Mouse (Mus musculus) left cerebral cortex, postnatal 4 days (tissue): ENCODE measurements around the gene Cyp2s1. TPM values are rescaled to one million over a fixed set of nuclear protein-coding genes. Genes with fewer than 3 reads are reported as not detected.

Experiments
- DNase-seq: peaks from one replicate; pipeline ENCODE4 v3.0.0-alpha.2; 2022
- intact Hi-C: fragments of 180-260 bp; cut with DNase I; formaldehyde crosslinking; loops from one replicate; pipeline ENCODE4 v1.15.1; 2025
- total RNA-seq, 2 experiments: library from RNA; stranded (reverse); gene quantifications; 2 replicates each; pipeline ENCODE4 v1.2.3; 2021

Gene Cyp2s1
- 1 to 10 TPM; 2.4 to 3.5 TPM for total RNA-seq

DNA sequence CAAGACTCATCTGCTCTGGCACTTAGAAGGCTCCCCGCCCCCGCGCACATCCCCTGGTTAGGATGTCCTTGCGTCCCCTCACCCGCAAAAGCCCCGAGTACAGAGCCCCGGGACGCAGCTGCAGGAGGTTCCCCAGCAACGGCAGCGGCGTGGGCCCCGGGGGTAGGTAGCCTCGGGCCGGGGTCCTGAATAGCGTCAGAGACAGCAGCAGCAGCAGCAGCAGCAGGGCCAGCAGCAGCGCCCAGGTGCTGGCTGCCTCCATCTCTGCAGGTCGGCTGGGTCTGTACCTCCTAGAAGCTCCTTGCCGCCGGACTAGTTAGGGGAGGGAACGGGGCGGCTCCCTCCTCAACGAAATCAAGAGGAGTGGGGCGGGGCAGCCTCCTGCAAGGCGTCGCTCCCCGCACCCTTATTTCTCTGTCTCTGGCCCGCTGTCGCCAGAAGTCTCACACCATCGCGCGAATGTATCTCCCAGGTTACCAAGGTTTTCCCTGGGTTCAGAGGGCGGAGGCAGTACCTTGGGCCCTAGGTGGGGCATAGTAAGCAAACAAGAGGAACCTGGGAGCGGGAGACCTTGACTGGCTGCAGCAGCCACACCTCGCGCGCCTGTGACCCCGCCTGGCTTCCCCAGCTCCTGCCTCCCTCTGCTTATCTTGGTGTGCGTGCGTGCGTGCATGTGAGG, at the start of gene Cyp2s1:
TSS of gene Cyp2s1 (minus strand) at position 673 of the 679 bp plus-strand sequence.
- intact Hi-C loops = no loop called here
- no peak for DNase-seq

DNA sequence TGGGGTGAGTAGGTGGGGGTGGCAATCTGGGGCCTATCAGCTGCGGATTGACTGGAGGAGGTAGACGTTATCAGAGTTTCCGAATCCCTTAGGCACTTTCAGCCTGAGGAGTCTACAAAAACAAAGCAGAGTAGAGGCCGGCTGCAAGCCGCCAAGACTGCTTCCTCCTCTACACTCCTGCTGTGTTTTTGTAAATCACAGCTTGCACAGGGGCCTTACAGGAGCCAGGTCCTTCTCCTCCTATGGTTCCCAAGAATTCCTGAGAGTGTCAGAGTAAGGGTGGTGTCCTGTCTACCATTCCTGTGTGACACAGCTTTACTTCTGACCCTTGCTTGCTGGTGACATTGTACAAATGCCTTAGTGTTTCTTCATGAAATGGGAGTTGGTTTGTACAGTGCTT, 48.1 kb upstream of the Cyp2s1 start:
- no peak for DNase-seq
- intact Hi-C loops = no loop called here

DNA sequence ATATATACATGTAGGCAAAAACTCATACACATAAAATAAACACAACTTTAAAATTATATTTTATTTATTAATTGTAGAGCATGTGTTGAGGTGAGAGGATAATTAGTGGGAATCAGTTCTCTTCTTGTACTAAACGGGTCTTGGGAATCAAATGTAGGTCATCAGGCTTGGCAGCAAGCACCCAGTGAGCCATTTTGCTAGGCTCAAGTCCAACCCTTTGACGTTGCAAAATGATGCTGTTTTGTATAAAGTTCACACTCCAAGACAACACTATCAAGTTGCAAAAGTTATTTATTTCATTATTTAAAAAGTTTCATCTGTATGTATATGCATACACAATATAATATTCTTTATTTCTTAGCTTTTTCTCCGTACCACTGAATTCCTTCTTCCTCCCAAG, 47.0 kb upstream of the Cyp2s1 start:
- intact Hi-C loops = no loop called here
- DNase-seq = no peak

DNA sequence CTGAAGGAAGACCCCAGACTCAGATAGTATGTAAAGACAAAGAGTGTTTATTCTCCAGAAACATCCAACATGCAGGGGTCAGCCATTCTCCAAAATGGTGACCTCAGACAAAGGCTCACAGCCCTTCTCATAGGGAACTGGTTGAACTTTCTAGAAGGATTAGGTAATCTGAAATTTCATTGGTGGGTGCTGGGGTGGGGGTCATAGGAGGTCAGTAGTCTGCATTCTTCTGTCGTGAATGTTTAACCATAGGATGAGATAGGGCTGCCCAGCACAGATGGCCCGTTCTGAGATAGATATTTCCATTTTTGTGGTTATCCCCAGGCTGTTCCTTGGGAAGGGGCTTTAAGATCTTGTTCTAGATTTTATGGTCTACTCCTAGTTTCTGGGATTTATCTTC, 45.7 kb upstream of the Cyp2s1 start:
- intact Hi-C loops = no loop called here
- no peak for DNase-seq

DNA sequence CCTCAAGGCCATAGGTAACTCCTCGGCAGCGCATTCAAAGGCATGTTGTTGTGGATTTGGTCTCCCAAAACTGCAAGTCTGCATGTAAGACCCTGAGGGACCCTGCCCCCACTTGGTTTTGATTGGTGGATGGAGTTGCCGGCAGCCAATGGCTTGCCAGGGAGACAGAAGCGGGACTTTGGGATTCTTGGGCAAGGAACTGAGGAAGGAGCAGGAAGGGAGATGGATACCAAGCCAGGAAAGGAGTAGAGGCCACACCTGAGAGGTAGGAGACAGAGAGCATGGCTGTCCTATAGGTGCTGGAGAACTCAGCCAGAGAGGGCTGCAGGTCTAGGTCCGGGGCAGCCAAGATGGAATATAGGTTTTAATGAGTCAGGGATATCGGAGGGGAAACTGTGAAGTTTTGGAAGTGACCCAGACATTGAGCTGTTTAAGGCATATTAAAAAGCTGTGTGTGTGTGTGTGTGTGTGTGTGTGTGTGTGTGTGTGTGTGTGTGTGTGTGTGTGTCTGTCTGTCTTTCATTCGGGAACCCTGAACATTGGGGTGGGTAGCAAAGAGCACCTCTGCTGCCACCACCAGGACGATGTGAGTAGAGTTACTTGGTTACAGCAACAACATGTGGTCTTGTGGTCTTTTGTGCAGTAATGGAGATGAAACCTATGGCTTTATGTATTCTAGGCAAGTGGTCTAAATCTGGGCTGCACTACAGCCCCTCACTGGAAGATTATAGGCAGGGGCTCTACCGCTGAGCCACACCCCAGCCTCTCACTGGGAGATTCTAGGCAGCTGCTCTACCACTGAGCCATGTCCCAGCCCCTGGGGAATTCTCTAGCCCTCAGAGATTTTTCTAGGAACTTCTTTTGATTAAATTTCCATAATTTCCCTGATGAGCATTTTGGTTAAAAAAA, 43.5 kb upstream of the Cyp2s1 start:
- DNase-seq = no peak
- intact Hi-C loops = no loop called here

DNA sequence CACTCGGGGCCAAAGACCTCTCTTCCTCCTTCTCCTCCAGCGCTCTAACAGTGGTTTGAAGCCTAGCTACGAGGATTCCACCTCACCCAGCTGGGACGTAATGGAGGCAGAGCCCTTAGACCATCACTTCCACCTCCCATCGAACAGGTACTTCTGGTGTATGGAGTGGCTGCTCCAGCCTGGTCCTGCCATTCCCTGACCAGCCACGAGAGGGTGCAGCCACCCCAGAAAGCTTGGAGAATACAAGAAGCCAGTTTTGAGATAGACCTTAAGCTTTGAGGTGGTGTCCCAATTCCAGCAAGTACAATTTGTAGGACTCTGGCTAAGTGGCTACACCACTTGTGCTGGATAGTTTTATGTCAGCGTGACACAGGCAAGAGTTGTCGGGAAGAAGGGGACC, 38.4 kb upstream of the Cyp2s1 start:
- peak; percentile 42 for DNase-seq
- intact Hi-C loops = no loop called here

DNA sequence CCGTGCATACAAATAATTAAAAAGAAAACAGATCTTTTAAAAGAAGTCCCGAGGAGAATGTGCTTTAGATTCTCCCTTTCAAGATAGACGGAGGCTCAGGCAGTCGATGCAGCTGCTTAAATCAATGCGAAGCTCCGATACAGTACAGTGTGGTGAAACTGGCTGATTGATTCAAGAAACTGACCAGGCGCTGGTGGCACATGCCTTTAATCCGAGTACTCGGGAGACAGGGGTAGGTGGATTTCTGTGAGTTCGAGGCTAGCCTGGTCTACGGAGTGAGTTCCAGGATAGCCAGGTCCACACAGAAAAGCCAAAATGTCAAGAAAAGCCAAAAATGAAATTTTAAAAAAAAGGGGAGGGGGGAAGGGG, 31.7 kb upstream of the Cyp2s1 start:
- peak; percentile 3 for DNase-seq
- intact Hi-C loops = no loop called here

DNA sequence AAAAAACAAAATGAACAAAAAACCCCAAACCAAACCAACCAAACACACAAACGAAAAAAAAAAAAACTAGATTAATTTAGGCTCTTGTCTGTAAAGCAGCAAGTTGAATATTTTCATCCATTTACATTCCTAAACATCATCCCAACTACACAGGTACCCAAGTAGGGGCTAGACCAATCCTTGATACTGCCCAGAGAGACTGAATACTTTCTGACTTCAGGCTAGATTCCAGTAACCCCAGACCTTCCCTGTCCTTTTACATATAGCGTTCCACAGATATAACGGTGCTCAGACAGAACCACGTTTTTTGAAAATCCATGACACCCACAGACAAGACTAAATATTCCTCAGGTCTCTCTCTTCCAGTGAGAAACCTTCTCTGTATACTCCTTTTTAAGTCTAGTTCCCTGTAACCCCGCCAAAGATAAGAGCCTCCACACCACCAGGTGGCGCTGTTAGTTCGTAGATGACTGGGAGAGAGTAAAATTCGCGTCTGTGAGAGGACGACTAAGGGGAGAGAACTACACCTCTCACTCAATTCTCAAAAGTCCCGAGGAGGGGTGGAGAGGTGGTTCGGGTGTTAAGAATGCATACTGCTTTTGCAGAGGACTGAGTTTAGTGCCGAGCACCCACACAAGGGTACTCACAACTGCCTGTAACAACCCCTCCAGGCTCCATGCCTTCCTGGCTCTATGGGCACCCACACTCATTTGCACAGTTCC, 31.2 kb upstream of the Cyp2s1 start:
- DNase-seq = peak; percentile 84
- intact Hi-C loops = no loop called here

DNA sequence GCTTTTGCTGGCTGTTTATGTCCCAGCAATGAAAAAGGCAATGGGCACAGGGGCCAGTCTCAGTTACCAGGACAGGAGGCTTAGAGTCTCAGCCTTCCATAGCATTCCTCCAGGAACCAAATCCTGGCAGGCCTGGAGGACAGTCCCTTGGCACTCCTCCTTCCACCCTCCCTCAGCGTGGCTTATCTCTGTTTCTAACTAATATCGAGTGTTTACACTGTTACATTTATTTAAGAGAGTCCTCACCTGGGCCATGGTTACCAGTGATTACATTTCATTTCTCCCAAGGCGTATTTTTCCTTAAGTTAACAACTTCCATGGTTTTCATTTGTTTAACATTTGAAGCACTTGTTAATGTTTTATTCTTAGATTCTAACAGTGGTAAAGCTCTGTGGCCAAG, 28.2 kb upstream of the Cyp2s1 start:
- intact Hi-C loops = no loop called here
- DNase-seq = no peak

DNA sequence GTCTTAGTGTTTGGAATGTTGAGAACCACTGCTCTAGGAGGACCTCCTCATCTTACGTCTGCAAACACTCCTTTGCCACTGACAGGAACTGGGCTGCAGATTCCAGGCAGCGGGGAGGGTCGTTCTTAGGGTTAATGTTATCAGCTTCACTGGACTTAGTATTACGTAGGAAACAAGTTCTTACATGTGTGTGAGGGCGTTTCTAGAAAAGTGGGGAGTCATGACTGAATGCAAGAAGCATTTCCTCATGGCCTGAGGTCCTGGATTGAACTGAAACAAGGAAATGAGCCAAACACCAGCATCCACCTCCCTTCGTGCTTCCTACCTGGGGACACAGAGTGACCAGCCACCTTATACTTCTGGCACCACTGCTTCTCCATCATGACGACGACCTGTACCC, 27.7 kb upstream of the Cyp2s1 start:
- no peak for DNase-seq
- intact Hi-C loops = no loop called here

DNA sequence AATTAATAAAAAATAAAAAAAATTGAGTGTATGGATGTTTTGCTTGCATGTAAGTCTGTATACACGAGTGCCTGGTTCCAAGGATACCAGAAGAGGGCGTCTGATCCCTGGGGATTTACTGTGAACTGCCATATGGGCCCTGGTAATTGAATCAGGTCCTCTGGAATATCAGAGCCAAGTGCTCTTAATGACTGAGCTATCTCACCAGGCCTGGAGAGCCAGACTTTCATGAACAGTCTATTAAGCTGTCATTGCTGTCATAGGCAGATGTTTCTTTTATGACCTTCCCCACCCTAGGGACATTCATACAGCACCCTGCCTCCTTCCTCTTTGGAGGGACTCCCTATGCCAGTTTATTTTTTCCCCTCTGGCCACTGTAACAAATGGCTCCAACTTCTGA, 26.8 kb upstream of the Cyp2s1 start:
- no peak for DNase-seq
- intact Hi-C loops = no loop called here

DNA sequence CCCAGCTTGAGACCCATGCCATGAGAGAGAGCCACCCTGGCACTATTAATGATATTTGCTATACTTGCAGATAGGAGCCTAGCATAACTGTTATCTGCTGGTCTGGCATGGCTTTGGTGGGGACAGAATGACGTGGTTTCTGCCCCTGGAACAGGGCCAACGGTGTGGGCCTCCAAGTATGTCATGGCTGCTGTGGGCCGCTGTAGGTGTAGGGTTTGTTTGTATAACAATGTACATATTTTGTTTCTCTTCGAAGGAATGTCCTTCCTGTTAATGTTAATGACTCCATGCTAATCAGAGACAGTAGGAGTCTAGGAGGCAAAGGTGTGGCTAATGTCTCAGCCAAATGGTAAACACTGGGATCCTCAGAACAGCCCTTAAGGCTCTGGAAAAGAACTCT, 24.2 kb upstream of the Cyp2s1 start:
- DNase-seq = no peak
- intact Hi-C loops = no loop called here

DNA sequence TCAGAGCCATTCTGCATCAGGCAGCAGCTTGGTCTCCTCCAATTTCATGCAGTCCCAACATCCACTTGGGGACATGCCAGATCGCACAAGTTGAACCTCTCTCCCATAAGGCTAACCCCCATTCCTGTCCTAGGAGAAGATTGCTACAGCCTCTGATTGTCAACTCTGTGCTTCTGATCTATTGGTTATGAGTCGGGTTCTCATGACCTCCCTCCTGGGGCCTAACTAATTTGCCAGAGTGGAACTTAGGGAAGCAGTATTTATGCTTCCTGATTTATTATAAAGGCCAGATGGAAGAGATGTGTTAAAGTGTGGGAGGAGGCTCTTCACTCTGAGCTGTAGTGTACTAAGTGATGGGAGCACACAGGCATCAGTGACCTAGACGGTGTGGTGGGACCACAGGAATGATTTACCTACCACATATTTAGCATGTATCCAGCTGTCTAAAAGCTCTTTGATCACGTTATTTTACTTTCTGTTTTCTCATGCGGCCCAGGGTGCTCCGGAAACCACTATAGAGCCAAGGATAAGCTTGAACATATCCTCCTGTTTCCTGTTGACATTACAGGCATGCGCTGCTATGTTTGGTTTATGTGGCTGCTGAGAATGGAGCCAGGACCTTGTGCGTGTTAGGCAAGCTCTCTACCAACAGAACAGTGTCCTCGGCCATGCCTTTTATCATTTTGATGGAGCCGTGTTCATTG, 18.6 kb upstream of the Cyp2s1 start:
- DNase-seq = no peak
- intact Hi-C loops = no loop called here

DNA sequence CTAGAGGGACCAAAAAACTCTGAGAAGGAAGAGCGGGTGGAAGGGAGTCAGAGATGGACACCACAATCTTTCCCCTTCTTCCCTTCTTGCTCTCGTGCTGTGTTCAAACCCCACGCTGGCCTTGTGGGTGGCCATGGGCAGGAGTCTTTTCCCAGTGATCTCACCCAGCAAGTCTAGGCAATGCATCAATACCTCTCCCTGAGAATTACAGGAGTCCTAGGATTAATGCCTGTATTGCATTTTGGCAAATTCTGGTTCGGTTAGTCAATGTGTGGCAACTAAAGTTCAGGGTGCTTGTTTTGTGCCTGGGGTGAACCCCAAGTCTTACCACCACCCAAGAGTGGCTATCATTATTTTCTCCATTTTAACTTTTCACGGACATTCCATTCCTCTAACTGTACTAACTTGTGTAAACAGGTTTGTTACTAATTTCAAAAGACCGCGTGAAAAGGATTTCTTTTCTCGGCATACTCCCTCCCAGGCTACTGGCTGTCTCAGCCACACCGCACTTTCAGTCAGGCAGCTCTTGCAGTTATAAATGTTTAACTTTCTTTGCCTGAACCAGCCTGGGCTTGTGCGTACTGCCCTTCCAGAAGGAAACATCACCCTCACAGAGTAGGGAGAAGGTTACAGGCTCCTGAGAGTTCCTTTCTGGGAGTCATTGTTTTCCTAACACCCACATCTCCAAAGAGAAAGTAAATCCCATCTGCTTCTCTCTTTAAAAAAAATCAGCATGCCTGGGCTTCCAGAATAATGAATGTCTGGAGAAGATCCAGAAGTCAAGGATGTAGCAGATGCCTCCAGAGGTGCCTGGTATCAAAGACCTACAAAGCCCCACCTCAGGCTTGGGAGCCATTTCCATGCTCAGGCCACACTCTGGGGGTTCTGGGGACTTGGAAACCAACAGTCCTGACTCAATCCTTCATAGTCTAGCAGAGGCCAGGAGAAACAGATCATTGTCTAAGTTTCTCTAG, 15.1 kb upstream of the Cyp2s1 start:
- intact Hi-C loops = no loop called here

DNA sequence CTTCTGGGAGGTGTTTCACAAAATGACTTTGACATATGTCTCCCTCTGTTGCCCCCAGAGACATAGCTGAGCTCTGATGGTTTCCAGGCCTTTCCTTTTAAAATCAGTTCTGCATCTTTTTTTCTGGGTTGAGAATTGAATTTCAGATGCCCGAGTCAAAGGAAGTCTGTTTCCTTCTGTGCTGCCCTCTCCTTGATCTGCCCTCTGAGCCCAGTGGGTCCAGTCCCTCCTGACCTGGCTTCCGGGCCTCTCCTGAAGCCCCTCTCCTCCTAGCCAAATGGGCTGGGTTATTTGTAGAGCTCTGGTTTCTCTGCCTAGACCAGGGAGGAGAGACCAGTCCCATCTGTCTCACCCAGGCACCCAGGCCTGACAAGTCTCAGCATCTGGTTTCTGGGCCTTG, 13.5 kb upstream of the Cyp2s1 start:
- intact Hi-C loops = no loop called here
- DNase-seq = no peak

More for the DNA sequence above, 15.1 kb upstream of the Cyp2s1 start:
- DNase-seq = no peak

DNA sequence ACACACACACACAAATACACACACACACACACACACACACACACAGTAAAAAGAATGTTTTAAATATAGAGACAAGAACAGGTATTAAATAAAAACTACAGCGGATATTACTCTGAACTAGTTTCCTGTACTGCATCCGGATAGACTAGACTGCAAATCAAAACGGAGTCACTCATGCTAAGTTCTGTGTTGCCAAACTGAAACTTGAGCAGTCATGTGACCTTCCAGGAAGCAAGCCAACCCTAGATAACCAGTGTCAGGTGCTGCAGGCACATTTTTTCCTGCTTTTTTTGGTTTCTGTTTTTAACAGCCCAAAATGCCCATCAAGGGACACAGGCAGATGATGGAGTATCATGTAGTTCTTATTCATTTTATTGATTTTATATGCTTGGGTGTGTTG, 10.5 kb upstream of the Cyp2s1 start:
- DNase-seq = no peak
- intact Hi-C loops = no loop called here

DNA sequence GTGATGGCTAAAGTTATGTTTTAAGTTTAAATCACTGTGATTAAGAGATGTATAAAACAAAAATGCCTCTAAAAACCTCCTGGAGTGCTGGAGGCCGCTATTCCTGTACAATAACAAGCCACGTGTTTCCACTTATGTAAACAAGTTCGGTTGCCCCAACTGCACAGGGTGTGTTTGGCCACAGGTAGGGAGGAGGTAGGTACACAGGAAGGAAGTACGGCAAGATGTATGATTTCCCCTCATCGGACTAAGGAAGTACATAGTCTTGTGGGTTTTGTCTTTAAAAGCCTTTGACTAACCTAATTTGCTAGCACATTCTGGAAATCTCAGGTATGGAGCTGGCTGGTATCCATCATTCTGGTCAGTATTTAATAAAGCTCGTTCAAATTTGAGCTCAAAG, 9.3 kb upstream of the Cyp2s1 start:
- no peak for DNase-seq
- intact Hi-C loops = no loop called here

DNA sequence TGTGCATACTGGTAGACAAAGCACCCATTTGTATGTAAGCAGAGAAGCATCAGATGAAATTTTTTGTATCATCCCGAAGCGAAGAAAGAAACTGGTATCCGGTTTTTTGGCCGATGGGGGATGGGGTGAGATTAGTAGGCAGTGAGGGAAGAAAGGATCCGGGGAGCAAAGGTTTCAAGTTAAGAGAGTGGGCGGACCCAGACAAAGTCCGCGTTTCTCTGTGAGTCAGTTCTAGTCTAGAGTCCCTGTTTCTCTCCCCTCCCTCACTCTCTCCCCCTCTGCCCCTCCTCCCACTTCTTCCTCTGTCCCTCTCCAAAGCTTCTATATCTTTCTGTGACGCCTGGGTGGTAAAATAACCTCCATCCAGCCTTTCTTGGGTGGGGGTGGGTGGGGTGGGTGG, 8.3 kb upstream of the Cyp2s1 start:
- intact Hi-C loops = no loop called here

DNA sequence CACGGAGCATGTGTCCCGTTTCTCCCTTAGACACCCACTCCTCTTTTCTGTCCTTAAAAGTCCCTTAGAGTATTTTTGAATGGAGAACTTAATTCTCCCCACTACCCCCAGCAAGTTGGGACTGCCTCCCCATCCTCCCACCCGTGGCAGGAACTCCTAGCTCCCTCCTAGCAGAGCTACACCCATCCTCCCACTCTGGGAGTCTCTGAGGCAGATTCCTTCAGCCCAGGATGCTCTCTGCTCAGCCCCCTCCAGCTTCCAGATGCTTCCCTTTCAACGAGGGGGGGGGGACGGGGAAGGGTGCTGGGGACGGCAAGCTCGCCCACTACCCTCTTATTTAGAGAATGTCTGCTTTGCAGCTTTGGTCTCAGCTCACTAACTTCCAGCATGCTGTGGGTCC, 1.1 kb downstream of the Cyp2s1 start:
- no peak for DNase-seq
- intact Hi-C loops = no loop called here

More for the DNA sequence above, 8.3 kb upstream of the Cyp2s1 start:
- no peak for DNase-seq

DNA sequence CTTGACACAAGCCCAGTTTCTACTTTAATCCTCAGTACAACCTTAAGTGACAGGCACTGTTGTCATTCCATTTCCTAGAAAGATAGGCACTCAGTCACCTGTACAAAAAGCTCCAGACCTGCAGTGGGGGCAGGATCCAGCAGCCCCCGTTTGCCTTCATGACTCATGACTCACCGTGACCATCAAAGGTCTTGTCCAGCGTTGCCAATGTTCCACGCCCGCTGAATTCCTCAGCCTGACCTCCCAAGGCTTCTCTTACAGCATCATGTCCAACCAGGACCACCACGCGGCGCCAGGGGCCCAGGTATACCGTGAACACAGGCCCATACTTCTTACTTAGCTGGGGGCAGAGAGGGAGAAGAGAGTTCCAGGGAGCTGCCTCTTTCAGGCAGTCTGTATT, 2.0 kb downstream of the Cyp2s1 start:
- intact Hi-C loops = no loop called here
- DNase-seq = no peak
